Mouse (Mus musculus) left cerebral cortex, adult 2 months (tissue): ENCODE results near the gene H2-T24. TPM values are rescaled to one million over a fixed set of nuclear protein-coding genes. Genes with fewer than 3 reads are reported as not detected.

ENCODE experiments used
- DNase-seq, 2 experiments: peaks; one replicate each; pipeline ENCODE4 v3.0.0; 2021 to 2022; ENCODE audit warnings: low spot score in 2 of 2, mixed read lengths in 1 of 2; ENCODE audit errors: extremely low spot score in 1 of 2
- H3K27ac ChIP-seq: fragments of 200-600 bp; 2 replicates; pipeline ENCODE4 v1.8.1; 2022
- H3K4me3 ChIP-seq: fragments of 200-600 bp; 2 replicates; pipeline ENCODE4 v1.8.1; 2022
- CTCF ChIP-seq: fragments of 200-600 bp; IDR thresholded peaks from 2 replicates; pipeline ENCODE4 v1.8.1; 2022; ENCODE audit warnings: antibody characterized with exemption, mild to moderate bottlenecking, moderate library complexity
- intact Hi-C: fragments of 180-260 bp; cut with DNase I; formaldehyde crosslinking; loops from one replicate; pipeline ENCODE4 v1.15.1; 2025
- total RNA-seq, 2 experiments: library from RNA; stranded (reverse); gene quantifications; 2 replicates each; pipeline ENCODE4 v1.2.3; 2021

H2-T24 gene
- total RNA-seq, 2 experiments from 2014 or later: 1.1 to 2.5 TPM

GRCm38 (mm10) chr17:35997713-35998510 is 22.4 kb downstream of the H2-T24 start:
- peak overlapping the region; percentile 38; the same call in 1 of the 2 replicates for H3K27ac ChIP-seq
- DNase-seq: no peak
- peak overlapping the region; percentile 28 for H3K4me3 ChIP-seq
- TF ChIP-seq CTCF: no peak
- intact Hi-C loops: loop anchor here (1.0 to 5.0 kb wide), 3 partner anchors 37 to 194 kb away; partner anchors contain the start of gene H2-T3

GRCm38 (mm10) chr17:35996949-35997348 is 23.4 kb downstream of the H2-T24 start:
- peak; percentile 92 to 96 for DNase-seq
- Histone ChIP-seq H3K4me3 (peak overlapping the region; percentile 28), H3K27ac (peak overlapping the region; percentile 38)
- TF ChIP-seq CTCF: peak; percentile 98
- intact Hi-C loops: loop anchor here (1.0 to 5.0 kb wide), 3 partner anchors 38 to 195 kb away; partner anchors contain the start of gene H2-T3

- TF ChIP-seq CTCF: no peak
- intact Hi-C loops: loop anchor here (5.0 kb wide), 1 partner anchor 197 kb away; the partner anchor contains the start of gene H2-T3
- Histone ChIP-seq H3K27ac (peak overlapping the region; percentile 61), H3K4me3 (peak overlapping the region; percentile 54)
- no peak for DNase-seq
These were observed 25.5 kb downstream of the H2-T24 start for GRCm38 (mm10) chr17:35994879-35995240.

- Histone ChIP-seq H3K4me3 (peak overlapping the region; percentile 54), H3K27ac (peak overlapping the region; percentile 61)
- peak; percentile 73 to 81 for DNase-seq
- intact Hi-C loops: no loop called here
- TF ChIP-seq CTCF: no peak
These were observed 26.0 kb downstream of the H2-T24 start for GRCm38 (mm10) chr17:35994175-35994878.

- Histone ChIP-seq H3K4me3 (peak overlapping the region; percentile 54), H3K27ac (peak overlapping the region; percentile 61; the same call in 1 of the 2 replicates)
- TF ChIP-seq CTCF: peak; percentile 99
- intact Hi-C loops: loop anchor here (1.0 kb wide), 1 partner anchor 55 kb away; no protein-coding TSS in a partner anchor
- DNase-seq: peak; percentile 78 to 80
These were observed 26.7 kb downstream of the H2-T24 start for GRCm38 (mm10) chr17:35993675-35994074.

- Histone ChIP-seq H3K27ac (no peak overlapping the region), H3K4me3 (no peak overlapping the region)
- no peak for DNase-seq
- no peak for TF ChIP-seq CTCF
- intact Hi-C loops: no loop called here
These were observed 28.6 kb downstream of the H2-T24 start for GRCm38 (mm10) chr17:35991781-35992180.

GRCm38 (mm10) chr17:35981776-35982175 is 38.6 kb downstream of the H2-T24 start:
- TF ChIP-seq CTCF: no peak
- intact Hi-C loops: no loop called here
- DNase-seq: no peak
- no peak overlapping the region for H3K27ac ChIP-seq
- H3K4me3 ChIP-seq: no peak overlapping the region

DNA sequence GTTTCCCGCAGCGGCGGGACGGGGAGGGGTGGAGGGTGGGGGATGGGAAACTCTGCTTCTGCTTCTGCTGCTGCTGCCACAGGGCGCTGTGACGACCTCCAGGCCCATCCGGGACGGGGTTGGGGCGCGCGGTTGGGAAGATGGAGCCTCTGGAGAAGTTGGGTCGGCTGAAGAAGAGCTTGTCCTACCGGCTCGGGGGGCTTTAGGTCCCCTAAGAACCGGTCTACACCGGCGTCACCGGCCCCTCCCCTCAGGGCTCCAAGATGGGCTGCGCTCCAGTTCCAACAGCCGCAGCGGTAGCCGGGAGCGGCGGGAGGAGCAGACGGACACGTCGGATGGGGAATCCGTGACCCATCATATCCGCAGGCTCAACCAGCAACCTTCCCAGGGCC is 40.0 kb downstream of the H2-T24 start:
- peak; percentile 60 to 62 for DNase-seq
- peak overlapping the region; percentile 79 for H3K4me3 ChIP-seq
- peak overlapping the region; percentile 95 for H3K27ac ChIP-seq
- no peak for TF ChIP-seq CTCF
- intact Hi-C loops: no loop called here

GRCm38 (mm10) chr17:35979401-35980362 is 40.7 kb downstream of the H2-T24 start, which contains the start of the genes Gnl1 and Prr3:
Gnl1 (plus strand) TSS chr17:35979851.
Prr3 (minus strand) TSS chr17:35980236.
- peak within 1 kb of the TSS; percentile 95 for H3K27ac ChIP-seq
- H3K4me3 ChIP-seq: peak within 1 kb of the TSS; percentile 79
- intact Hi-C loops: loop anchor here (1.0 kb wide), 1 partner anchor 9 kb away; no protein-coding TSS in a partner anchor
- peak; percentile 24 for TF ChIP-seq CTCF
- DNase-seq: peak; percentile 92 to 93

DNA sequence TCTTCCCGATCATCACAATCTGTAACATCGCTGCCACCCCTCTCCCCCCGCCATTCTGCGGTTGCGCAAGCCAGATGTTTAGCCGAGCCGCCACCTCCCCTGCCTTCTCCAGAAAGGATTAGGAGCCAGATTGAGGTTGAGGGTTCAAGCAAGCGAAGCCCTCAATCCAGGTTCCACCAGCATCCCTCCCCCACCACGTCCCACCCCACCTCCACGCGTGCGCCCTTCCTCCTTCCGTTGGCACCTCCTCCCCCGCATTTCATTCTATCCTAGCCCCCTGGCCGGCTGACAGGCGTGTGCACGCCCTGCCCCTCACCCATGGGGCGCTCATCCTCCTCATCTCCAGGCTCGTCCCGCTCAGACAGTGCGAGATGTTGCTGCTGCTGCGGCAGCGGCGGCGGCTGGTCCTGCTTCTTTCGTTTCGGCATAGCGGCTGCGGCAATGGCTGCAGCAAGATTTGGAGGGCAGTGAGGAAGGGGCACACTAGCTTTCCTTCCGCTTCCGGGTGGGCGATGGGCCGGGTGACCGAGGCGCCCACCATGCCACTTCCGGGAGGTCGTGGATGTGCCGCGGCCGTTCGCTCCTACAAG is 41.5 kb downstream of the H2-T24 start:
- peak in 1 of 2 experiments; percentile 88 for DNase-seq
- H3K27ac ChIP-seq: peak overlapping the region; percentile 95
- peak overlapping the region; percentile 79 for H3K4me3 ChIP-seq
- intact Hi-C loops: loop anchor here (1.0 kb wide), 1 partner anchor 9 kb away; no protein-coding TSS in a partner anchor
- TF ChIP-seq CTCF: no peak; the same call in 1 of the 2 replicates
